In the genomic region with DNA sequence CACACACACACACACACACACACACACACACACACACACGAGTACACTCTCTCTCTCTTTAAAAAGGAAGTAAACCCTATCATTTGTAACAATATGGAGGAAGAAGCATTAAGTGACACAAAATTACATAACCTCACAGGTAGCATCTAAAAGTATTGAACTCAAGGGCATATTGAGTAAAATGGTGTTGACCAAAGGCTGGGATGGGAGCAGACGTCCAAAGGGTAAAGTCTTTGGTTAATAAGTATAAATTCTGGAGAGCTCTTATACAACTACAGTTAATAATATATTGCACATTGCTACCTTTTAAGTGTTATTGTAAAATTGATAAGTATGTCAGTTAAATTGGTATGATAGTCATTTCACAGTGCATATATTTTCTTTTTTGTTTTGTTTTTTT, we compare ENCODE assay signal across 37 mouse cellular contexts. TPM values are rescaled to one million over a fixed set of nuclear protein-coding genes. Genes with fewer than 3 reads are reported as not detected.
"Had no signal": no experiment of that assay in that cellular context is flagged by ENCODE, and none has a peak within 500 bp of the region (broad histone marks: within the 10 kb centered on the region; RNA-seq: fewer than 3 reads in every experiment).

No protein-coding gene starts in this region.

- H3K36me3 ChIP-seq: heart, embryonic 10.5 days; heart, embryonic 12.5 days; hindbrain, embryonic 10.5 days; hindbrain, embryonic 12.5 days; intestine, embryonic 15.5 days; limb, embryonic 10.5 days; limb, embryonic 12.5 days; liver, embryonic 12.5 days had no signal

- H3K4me1 ChIP-seq: heart, embryonic 10.5 days; heart, embryonic 12.5 days; hindbrain, embryonic 10.5 days; hindbrain, embryonic 12.5 days; intestine, embryonic 15.5 days; limb, embryonic 10.5 days; limb, embryonic 12.5 days; liver, embryonic 12.5 days had no signal

- H3K27ac ChIP-seq: gastrocnemius, adult 2 months; heart, embryonic 10.5 days; hindbrain, embryonic 10.5 days; hindbrain, embryonic 12.5 days; hindbrain, embryonic 14.5 days; intestine, embryonic 15.5 days; layer of hippocampus, adult 2 months; left cerebral cortex, adult 2 months; limb, embryonic 10.5 days; limb, embryonic 12.5 days; liver, embryonic 12.5 days; liver, embryonic 14.5 days had no signal

- H3K4me3 ChIP-seq: gastrocnemius, adult 2 months; heart, embryonic 10.5 days; heart, embryonic 12.5 days; hindbrain, embryonic 10.5 days; hindbrain, embryonic 12.5 days; intestine, embryonic 15.5 days; layer of hippocampus, adult 2 months; left cerebral cortex, adult 2 months; limb, embryonic 10.5 days; limb, embryonic 12.5 days; liver, embryonic 12.5 days had no signal

- H3K9me3 ChIP-seq: heart, embryonic 10.5 days; heart, embryonic 12.5 days; hindbrain, embryonic 10.5 days; hindbrain, embryonic 12.5 days; intestine, embryonic 15.5 days; limb, embryonic 10.5 days; limb, embryonic 12.5 days; liver, embryonic 12.5 days had no signal

- ATAC-seq: hindbrain, embryonic 16.5 days; inflammation-experienced regulatory T-cells, adult 6 months; intestine, embryonic 15.5 days; intestine, postnatal 0 days; liver, embryonic 12.5 days had no signal

- DNase-seq: gastrocnemius, adult 2 months; gastrocnemius, postnatal 10 days; gastrocnemius, postnatal 25 days; heart, adult 18-20 months; heart, postnatal 10 days; heart, postnatal 4 days; kidney, postnatal 10 days; kidney, postnatal 25 days; kidney, postnatal 4 days had no signal

- H3K4me2 ChIP-seq: heart, embryonic 12.5 days; hindbrain, embryonic 12.5 days; hindbrain, embryonic 14.5 days; intestine, embryonic 15.5 days; limb, embryonic 12.5 days; liver, embryonic 12.5 days had no signal

- H3K9ac ChIP-seq: heart, embryonic 12.5 days; hindbrain, embryonic 12.5 days; hindbrain, embryonic 14.5 days; intestine, embryonic 15.5 days; limb, embryonic 12.5 days; liver, embryonic 12.5 days; liver, embryonic 14.5 days had no signal

- H3K27me3 ChIP-seq: heart, embryonic 12.5 days; hindbrain, embryonic 12.5 days; intestine, embryonic 15.5 days; limb, embryonic 12.5 days; liver, embryonic 12.5 days had no signal

RNA-seq across cellular contexts. Expression of a gene that starts 39.9 kb away (rescaled TPM):
- total RNA-seq: gastrocnemius, adult 2 months; gastrocnemius, postnatal 10 days; gastrocnemius, postnatal 25 days; gastrocnemius, postnatal 4 days; granulocyte monocyte progenitor cell, adult 5-6 weeks; heart, adult 18-20 months; heart, adult 8-10 months; heart, postnatal 10 days; heart, postnatal 25 days; heart, postnatal 4 days; layer of hippocampus, adult 2 months; layer of hippocampus, postnatal 10 days; layer of hippocampus, postnatal 25 days; left cerebral cortex, adult 2 months; left cerebral cortex, postnatal 14 days; left cerebral cortex, postnatal 36 days had no signal
- polyA plus RNA-seq: heart, embryonic 10.5 days; heart, embryonic 12.5 days; heart, embryonic 14.5 days; heart, embryonic 16.5 days; hindbrain, embryonic 14.5 days; hindbrain, embryonic 16.5 days; inflammation-experienced regulatory T-cells, adult 6 months; intestine, embryonic 15.5 days; kidney, embryonic 16.5 days; limb, embryonic 14.5 days; liver, embryonic 12.5 days; liver, embryonic 14.5 days; liver, embryonic 16.5 days had no signal
